Mouse (Mus musculus) splenic B cell, adult 2 months (primary cell): ENCODE measurements at regions not wholly inside any gene's neighbourhood (a gene's known extent, or its start where the extent isn't known, plus 50 kb on each side); places are given as distances from the start of the nearest gene placed in this dataset.
A peak's percentile ranks its signal among the peaks of the same experiment; 100 is the strongest.

ENCODE experiments used
- DNase-seq: peaks from one replicate; pipeline ENCODE4 v3.0.0-alpha.2; 2011; ENCODE audit warnings: low read depth, low spot score
- H3K27me3 ChIP-seq: 2 replicates; pipeline ENCODE4 v1.6.1; 2012; ENCODE audit warnings: mild to moderate bottlenecking, low read length, moderate library complexity, mixed read lengths; ENCODE audit not compliant: control insufficient read depth, poor library complexity, insufficient read depth, severe bottlenecking
- H3K36me3 ChIP-seq: 2 replicates; pipeline ENCODE4 v1.6.1; 2012; ENCODE audit warnings: mild to moderate bottlenecking, low read length, moderate library complexity, mixed read lengths; ENCODE audit not compliant: control insufficient read depth, poor library complexity, insufficient read depth, severe bottlenecking

DNA sequence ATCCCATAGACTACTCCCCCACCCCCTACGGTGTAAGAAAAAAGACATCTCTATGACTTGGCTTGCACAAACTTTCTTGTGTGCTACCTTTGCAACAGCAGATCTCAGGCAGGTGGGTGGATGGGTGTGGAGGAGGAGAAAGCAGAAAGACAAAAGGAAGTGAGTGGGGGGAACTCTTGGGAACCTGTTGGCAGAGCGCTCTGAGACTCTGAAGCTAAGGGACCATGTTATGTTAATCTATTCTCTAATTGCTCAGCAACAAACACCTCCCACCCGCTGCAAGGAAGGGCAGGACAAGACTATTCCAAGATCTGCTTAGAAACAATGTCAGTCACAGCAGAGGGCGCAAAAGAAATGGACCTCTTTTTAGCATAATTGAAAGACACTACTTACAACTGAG is 180.0 kb downstream of the Drd1 start:
- no peak for DNase-seq
- no peaks in the 10 kb centered on the region for H3K36me3 ChIP-seq
- H3K27me3 ChIP-seq = no peaks in the 10 kb centered on the region

DNA sequence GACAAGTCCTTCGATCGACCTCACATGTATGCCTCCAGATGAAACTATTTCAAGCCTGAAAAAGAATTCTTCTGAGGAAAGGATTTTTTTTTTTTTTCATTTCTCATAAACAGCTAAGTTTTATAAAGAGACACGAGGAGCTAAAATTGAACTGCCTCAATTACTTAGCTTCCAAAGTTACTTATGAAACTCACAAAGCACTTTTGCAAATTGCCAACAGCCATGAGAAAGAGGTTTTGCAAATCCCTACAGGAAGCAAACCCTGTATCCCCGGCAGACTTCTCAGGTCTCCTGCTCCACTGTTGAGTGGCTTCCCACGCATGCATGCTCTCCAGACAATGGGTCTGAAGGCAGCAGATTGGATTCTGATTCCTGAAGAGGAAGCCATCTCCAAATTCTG is 190.2 kb downstream of the Drd1 start:
- no peaks in the 10 kb centered on the region for H3K36me3 ChIP-seq
- no peak for DNase-seq
- H3K27me3 ChIP-seq = no peaks in the 10 kb centered on the region

DNA sequence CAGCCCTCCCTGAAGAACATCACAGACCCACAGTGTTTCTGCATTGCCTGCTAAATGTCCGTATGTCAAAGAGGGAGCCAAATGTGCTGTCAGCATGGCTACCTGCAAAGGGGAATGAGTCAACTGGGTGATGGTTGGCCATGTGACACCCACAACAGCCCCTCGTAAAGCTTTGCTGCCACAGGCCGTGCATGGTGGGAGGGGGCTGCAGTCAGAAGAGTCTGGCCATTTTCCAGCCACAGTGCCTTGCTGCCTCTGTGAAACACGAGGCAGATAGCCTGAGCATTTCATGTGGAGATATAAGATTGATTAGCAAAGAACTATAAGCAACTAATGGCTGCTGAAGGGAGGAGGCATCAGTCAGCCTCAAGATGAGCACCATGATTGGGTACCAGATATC is 193.2 kb downstream of the Drd1 start:
- DNase-seq = no peak
- H3K36me3 ChIP-seq = no peaks in the 10 kb centered on the region
- no peaks in the 10 kb centered on the region for H3K27me3 ChIP-seq

DNA sequence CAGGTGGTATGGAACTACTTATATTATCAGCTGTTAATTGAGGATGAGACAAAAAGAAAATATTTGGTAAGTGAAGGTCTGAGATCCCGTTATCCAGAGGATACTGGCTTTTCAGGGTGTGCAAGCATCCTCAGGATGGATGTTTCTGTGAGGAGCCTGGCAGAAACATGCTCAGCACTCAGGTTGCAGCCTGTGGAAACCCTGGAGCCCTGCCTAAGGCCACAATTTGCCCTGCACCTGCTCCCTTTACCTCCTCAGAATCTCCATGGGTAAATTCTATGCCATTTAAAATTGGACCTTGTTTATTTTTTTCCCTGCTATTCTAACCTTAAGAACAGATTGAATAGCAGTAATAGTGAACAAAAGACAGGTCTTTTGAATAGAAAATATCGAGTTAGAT is 201.3 kb downstream of the Drd1 start:
- H3K27me3 ChIP-seq = no peaks in the 10 kb centered on the region
- DNase-seq = no peak
- no peaks in the 10 kb centered on the region for H3K36me3 ChIP-seq

DNA sequence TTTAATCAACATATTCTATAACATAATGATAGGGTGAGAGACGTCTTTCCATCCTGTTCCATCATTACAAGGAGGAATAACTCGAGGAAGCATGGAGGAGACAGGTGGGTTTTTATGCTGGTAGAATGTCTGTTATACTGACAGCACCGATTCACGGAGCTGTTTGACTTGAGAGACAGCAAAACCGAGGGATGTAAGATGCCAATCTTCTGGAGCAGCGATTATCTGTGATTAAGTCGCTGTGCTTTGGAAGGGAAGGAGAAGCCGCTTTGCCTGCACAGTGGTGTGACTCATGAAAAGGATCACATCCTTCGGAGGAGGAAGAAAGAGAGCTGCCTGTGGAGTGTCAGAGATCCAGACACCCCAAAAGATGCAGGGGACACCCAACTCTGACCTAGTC is 205.4 kb downstream of the Drd1 start:
- Histone ChIP-seq H3K36me3 (no peaks in the 10 kb centered on the region), H3K27me3 (no peaks in the 10 kb centered on the region)
- no peak for DNase-seq

DNA sequence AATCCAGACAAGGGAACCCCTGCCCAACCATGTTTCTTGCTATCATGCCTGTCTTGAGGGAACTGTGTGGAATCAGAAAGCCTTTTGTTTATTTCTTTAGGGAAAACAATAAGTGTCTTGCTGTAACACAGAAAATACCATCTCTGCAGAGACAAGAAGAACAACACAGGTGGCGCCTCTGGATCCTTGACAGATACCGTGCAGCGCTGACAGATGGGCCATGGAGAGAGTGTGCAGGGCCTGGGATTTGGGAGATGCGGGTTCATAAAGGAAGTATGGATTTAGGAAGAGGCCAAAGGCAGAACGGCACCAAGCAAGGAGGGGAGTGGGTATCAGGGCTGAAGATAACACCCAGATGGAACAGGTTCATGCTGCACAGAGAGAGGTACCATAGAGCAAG is 209.3 kb downstream of the Drd1 start:
- Histone ChIP-seq H3K36me3 (no peaks in the 10 kb centered on the region), H3K27me3 (no peaks in the 10 kb centered on the region)
- no peak for DNase-seq

DNA sequence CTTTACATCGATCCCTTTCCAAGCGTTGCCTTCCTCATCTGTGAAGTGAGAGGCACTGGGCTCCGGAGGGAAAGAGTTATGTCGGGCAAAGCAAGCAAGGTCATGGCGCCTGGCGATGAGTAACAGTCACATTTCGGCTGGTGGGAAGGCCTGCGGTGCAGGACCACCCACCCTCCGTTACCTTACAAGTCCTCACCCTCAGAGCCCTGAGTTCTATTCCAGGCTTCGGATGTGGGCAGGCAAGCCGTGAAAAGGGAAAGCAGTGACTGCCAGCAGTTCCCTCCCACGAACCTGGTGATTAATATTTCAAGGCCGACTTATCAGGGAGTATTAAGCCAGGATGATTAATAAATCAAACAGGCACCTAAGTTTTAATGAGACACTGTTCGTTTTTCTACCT is 209.7 kb downstream of the Drd1 start:
- DNase-seq = no peak
- H3K36me3 ChIP-seq = no peaks in the 10 kb centered on the region
- H3K27me3 ChIP-seq = no peaks in the 10 kb centered on the region

DNA sequence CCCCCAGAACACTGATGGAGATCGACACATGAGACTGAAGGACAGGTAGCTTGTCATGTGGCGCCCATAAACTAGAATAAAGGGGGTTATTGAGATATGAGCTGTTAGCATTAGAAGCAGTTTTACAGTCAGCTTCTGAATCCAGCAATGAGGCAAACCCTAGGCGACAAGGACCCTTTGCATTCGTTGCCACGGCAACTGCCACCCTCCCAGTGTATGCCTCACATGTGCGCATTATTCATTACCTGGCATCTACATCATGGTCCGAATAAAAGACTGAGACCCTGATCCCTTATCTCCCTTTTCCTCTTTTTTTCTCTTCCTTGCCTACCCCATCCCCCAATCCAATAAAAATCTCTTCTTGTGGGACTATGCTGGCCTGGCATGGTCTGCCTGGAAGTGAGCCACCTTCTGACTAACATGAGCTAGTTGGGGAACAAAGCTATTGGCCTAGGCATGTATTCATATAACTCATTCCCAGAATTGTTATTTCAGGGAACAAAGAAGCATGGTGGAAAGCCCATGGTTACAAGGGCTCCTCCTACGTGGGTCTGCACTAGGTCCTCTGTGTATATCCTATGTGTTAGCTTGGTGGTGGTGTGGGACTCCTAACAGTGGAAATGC is 229.4 kb downstream of the Drd1 start:
- H3K36me3 ChIP-seq = no peaks in the 10 kb centered on the region
- no peak for DNase-seq

DNA sequence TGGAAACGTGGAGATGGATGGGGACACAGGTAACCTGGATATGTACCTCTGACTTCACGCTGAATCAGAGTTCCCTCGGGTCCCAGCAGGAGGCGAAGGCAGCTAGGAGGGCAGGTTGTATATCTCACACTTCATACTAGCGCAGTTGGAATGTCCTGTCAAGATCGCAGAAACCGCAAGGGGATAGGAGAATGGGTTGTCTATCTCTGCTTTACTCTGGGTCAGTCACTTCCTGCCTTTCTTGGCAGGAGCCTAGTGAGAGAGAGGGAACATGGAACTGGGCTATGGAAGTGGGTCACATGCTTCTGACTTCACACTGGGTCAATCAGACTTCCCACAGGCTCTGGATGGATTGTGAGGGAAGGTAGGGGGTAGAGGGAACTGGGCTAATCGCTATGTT is 233.4 kb downstream of the Drd1 start:
- no peaks in the 10 kb centered on the region for H3K36me3 ChIP-seq
- H3K27me3 ChIP-seq = no peaks in the 10 kb centered on the region
- DNase-seq = no peak

More for the DNA sequence above, 229.4 kb downstream of the Drd1 start:
- no peaks in the 10 kb centered on the region for H3K27me3 ChIP-seq

DNA sequence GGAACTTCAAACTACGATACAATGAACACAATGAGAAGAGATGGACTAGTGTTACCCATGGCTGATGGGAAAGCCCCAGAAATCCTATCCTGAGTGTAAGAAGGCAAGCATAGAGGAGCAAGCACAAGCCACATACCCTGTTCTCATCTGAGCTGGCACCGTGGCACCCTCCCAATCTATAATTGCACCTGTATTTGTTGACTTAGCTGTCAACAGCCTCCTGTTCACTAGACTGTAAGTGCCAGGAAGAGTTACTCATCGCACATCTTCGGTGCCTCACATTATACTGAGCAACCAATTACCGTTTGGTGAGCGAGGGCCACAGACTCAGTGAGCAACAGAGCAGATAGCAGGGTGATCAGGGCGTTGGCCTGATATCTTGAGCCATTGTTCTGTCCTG is 239.9 kb downstream of the Drd1 start:
- Histone ChIP-seq H3K36me3 (no peaks in the 10 kb centered on the region), H3K27me3 (no peaks in the 10 kb centered on the region)
- no peak for DNase-seq

DNA sequence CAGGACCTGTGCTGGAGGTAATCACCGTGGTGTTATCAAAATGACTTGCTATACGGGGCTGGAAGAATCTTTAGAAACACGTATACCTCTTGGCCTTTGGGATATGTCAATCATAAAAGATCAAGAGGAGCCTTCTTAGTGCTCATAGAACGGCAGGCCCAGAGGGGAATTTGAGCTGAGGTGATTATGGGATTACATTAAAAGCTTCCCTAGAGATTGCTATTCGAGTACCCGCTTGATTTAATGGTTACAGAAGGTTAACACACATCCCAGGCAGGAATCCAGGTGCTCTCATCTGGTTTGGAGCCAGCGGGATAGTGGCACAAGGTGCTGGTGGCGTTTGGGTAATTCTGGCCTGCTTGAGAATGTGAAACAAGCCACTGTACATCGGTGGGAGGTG is 241.4 kb downstream of the Drd1 start:
- DNase-seq = no peak
- no peaks in the 10 kb centered on the region for H3K36me3 ChIP-seq

DNA sequence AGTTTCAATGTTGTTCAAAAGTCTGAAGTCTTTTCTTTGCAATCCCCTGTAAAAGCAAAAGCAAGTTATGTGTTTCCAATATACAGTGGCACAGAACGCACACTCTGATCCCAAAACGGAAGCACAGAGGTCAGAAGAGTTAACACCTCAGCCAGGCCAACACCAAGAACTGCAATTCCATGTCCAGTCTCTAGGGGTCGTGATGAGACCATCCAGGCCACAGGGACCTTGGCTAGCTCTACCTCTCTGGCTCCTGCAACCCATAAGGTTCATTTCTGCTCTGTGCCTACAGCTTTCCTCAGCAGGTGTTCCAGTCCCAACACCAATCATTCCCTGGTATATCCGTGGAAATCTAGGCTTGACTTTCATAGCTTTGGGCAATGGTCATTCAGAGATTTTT is 243.6 kb downstream of the Drd1 start:
- H3K27me3 ChIP-seq = no peaks in the 10 kb centered on the region
- H3K36me3 ChIP-seq = no peaks in the 10 kb centered on the region
- DNase-seq = peak; percentile 1

More for the DNA sequence above, 241.4 kb downstream of the Drd1 start:
- H3K27me3 ChIP-seq = no peaks in the 10 kb centered on the region

DNA sequence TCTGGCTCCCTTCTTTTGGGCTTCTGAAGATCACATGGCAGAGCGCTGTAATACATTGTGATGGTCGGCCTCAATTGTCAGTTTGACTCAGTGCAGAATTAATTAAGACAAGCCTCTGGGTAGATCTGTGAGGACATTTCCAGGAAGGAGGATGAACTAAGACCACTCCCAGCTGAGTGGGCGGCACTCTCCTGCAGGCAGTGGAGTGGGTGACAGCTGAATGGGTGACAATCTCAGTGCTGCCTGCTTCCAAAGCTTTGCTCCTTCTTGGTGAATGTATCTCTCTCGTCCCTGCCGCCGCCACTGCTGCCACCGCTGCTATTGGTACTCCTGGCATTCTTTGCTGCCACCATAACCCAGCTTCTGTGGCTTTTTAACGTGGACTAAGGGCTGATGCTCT is 244.4 kb downstream of the Drd1 start:
- DNase-seq = no peak
- Histone ChIP-seq H3K27me3 (no peaks in the 10 kb centered on the region), H3K36me3 (no peaks in the 10 kb centered on the region)

DNA sequence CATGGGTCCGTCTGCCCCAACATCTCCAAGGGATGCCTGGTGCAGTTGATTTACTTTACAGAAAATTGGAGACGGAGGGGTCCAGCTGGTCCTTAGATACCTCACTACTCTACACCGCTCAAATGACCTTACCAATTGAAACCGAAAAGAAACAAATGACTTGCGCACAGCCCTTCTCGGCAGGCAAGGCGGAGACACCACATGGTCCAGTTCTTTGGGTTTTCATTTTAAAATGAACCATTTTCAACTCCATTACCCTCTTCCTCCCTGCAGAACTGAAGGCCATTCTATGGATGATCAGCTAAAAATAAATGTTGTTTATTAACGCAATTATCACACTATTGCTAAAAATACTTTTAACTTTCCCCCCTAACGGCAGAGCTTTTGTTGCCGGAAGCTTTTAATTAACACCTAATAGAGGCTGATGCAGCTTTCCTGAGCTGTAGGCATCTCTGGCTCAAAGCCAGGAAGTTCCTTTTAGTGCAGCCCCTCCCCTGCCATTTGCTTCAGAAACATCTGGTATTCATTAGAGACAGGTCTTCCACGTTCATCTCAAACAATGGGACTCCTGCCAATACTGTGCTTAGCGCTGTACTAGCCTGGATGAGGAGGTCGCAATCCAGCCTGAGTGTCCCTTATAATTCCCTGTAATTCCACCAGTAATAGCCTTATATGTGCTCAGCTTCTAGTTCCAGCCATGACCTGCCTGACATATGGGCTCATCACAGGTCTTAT is 247.5 kb downstream of the Drd1 start:
- no peak for DNase-seq
- H3K36me3 ChIP-seq = no peaks in the 10 kb centered on the region
- H3K27me3 ChIP-seq = no peaks in the 10 kb centered on the region

DNA sequence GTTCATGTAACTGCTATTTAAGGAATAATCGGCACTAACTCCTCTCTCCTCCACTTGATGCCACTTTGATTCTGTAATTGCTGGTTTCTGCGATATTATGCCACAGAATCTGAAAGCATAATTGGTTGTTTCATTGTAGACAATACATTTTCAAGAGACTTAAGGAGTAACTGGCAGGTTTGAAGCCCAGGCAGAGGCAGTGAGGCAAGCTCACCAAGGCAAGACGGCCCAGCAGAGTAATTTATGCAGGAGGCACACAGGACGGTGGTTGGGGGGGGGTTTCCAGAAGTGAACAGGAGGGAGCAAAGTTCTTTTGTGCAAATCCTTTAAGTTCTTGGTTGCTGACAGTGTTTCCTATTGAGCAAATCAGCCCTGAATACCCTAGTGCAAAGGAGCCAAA is 249.6 kb downstream of the Drd1 start:
- no peak for DNase-seq
- no peaks in the 10 kb centered on the region for H3K36me3 ChIP-seq

DNA sequence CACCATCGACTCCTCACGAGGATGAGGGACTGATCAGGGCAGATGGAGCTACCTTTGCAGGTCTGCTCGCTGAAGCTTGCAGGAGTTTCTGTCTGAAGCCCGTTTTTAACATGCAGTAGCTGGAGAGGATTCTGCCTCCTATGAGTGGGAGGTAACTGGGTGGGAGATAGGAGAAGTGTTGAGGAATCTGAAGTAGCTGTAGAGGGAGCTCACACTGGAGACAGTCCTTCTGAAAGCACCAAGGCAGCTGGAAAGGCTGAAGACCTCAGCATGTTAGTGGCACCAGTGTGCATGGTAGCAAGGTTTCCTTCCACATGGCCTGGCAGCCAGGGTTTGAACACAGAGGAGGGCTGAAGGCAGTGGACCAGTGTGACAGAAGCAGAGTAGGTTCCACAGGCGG is 254.5 kb downstream of the Drd1 start:
- no peak for DNase-seq
- Histone ChIP-seq H3K27me3 (no peaks in the 10 kb centered on the region), H3K36me3 (no peaks in the 10 kb centered on the region)

More for the DNA sequence above, 249.6 kb downstream of the Drd1 start:
- no peaks in the 10 kb centered on the region for H3K27me3 ChIP-seq
